Mouse (Mus musculus) cortical plate, adult 2 months (tissue): ENCODE data around the gene Casd1. TPM values are rescaled to one million over a fixed set of nuclear protein-coding genes. Genes with fewer than 3 reads are reported as not detected.

Experiments used
- H3K27ac ChIP-seq: fragments of 200-500 bp; 2 replicates; pipeline ENCODE4 v1.5.1; 2012; ENCODE audit warnings: low read length, control low read depth, inconsistent platforms; ENCODE audit not compliant: insufficient read depth
- H3K4me1 ChIP-seq: fragments of 200-500 bp; 2 replicates; pipeline ENCODE4 v1.6.1; 2011; ENCODE audit warnings: low read length; ENCODE audit not compliant: control insufficient read depth, insufficient read depth
- H3K4me3 ChIP-seq: fragments of 200-500 bp; 2 replicates; pipeline ENCODE4 v1.5.1; 2011; ENCODE audit warnings: mild to moderate bottlenecking, low read length, control low read depth; ENCODE audit not compliant: insufficient read depth
- CTCF ChIP-seq: fragments of 200-500 bp; IDR thresholded peaks from 2 replicates; pipeline ENCODE4 v1.5.1; 2011; ENCODE audit warnings: mild to moderate bottlenecking, control low read depth, low read length; ENCODE audit not compliant: insufficient read depth; ENCODE audit errors: extremely low read depth
- POLR2A ChIP-seq: fragments of 200-500 bp; IDR thresholded peaks from 2 replicates; pipeline ENCODE4 v1.6.1; 2011; ENCODE audit warnings: mild to moderate bottlenecking, low read length, control low read depth; ENCODE audit not compliant: insufficient read depth; ENCODE audit errors: extremely low read depth
- polyA plus RNA-seq: library from polyadenylated mRNA; depleted of rRNA; stranded (reverse); fragments of >200 nt; gene quantifications from 2 replicates; pipeline ENCODE4 v1.2.3, GENCODE M21; 2012

Gene Casd1
- polyA plus RNA-seq, 1 experiment, result 36.1 TPM

DNA sequence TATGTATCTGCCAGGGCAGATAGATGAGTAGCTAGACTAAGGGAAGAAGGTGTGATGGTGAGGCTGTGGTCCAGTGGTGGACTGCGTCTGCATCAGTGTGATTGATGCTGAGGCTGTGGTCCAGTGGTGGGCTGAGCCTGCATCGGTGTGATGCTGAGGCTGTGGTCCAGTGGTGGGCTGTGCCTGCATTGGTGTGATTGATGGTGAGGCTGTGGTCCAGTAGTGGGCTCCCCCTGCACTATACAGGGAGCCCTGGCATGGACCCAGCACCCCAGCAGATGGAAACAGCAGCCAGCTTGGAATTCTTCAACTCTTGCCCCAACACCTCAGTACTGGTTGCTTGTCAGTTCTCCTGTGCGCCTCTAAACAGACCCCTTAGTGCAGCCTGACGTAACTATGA is 5.8 kb downstream of the Casd1 start:
- no peak overlapping the region for H3K27ac ChIP-seq
- TF ChIP-seq CTCF, result no peak
- no peak for TF ChIP-seq POLR2A
- H3K4me3 ChIP-seq, result no peak overlapping the region
- H3K4me1 ChIP-seq, result no peaks in the 10 kb centered on the region

DNA sequence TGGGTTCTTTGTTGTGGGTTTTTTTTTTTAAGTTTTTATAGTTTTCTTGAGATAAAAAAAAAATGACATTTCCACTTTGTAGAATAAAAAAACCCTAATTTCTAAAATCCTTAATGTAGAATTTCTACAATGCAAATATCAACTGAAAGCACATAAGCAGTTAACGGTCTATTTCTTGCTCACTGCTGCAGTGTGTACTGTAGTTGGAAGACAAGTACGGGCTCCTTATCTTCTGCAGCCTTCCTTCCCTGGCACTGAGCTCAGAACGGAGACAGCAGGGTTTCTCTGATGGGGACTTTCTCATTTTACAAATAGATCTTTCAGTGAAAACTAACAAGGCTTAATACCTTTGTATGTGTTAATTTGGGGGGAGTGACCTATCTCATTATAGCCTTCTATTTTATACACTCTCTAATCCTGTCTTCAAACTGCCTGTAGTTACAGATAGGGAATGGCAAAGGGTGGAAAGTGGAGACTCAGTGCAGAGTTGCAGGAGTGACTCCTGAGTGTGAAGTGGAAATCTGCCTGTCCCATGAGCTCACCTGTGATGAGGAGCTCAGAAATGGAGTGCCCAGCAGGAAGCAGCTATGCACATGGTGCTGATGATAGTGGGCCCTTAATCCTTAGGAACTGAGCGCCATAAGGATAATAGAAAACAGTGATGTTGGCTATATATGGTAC is 9.7 kb downstream of the Casd1 start:
- TF ChIP-seq POLR2A, result no peak
- no peak for TF ChIP-seq CTCF
- Histone ChIP-seq H3K4me1 (no peaks in the 10 kb centered on the region), H3K4me3 (no peak overlapping the region), H3K27ac (no peak overlapping the region)

DNA sequence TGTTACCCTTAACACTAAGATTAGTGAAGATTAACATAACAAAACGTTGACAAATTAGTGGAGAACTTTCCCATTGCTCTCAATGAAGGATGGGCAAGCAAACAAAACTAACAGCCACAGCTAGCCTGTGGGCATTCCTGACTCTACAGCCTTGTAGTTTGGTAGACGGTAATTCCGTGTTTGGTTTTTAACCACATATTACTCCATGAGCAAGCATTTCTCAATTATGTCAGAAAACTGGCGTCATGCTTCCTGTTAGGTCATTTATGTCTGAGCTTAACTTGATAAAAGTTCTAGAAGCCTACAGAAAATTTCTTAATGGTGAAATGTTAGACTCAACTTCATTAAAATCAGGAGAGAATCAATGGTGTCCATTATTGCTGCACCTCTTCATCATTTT is 11.2 kb downstream of the Casd1 start:
- no peak for TF ChIP-seq POLR2A
- TF ChIP-seq CTCF, result no peak
- H3K4me1 ChIP-seq, result no peaks in the 10 kb centered on the region
- H3K27ac ChIP-seq, result no peak overlapping the region
- H3K4me3 ChIP-seq, result no peak overlapping the region

DNA sequence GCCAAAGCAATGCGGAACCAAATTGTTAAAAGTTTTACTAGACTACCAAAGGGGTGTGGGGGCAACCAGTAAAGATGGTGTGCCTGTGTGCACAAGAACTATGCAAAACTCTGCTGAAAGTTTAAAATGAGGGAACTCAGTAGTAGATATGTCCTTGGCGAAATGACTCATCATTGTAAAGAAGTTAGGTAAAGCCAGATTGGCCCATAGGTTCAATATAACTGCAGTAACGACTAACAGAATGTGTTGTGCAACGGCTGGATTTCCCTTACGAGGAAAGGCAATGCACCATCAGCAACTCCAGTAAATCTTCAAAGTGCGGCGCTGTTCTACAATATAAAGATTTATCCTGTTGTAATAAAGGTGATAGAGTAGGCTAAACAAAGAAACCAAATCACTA is 11.8 kb downstream of the Casd1 start:
- Histone ChIP-seq H3K4me1 (no peaks in the 10 kb centered on the region), H3K27ac (no peak overlapping the region), H3K4me3 (no peak overlapping the region)
- TF ChIP-seq POLR2A (no peak), CTCF (no peak)

DNA sequence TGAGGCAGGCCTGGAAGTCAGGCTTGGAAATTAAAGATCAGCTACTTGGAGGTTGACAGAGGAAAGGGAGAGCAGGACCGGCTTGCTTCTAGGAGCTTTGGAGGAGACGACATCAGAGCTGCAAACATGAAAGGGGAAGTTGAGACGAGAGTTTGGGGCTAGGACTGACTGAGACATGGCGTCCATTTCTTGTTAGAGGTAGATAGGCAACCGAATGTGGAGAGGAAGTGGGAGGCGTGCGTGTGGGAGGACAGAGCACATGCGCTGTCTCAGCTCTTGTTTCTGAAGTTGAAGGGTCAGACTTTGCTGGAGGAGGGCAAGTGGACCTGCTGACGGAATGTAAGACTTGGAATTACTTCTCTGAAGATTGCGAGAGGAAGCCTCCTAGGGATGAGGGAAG is 17.3 kb downstream of the Casd1 start:
- Histone ChIP-seq H3K4me1 (no peaks in the 10 kb centered on the region), H3K27ac (no peak overlapping the region), H3K4me3 (no peak overlapping the region)
- TF ChIP-seq POLR2A, result no peak

DNA sequence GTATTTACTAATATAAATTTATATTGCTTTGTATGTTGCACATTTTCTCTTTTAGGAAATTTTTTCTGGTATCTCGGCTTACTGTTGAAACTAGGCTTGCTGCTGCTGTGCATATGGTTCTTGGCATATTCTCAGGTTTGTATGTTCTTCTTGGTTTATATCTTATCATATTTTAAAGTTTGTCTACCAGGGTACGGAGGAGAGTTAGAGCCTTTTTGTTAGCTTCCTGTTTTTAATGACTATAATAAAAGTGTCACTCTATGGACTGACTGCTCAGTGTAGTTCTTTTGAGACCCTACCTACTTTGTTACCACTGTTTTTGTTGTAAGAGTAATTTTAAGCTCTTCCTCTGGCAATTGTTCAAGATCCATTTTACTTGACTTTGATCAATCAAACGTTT is 30.8 kb downstream of the Casd1 start:
- no peak for TF ChIP-seq POLR2A
- no peak for TF ChIP-seq CTCF
- no peaks in the 10 kb centered on the region for H3K4me1 ChIP-seq

DNA sequence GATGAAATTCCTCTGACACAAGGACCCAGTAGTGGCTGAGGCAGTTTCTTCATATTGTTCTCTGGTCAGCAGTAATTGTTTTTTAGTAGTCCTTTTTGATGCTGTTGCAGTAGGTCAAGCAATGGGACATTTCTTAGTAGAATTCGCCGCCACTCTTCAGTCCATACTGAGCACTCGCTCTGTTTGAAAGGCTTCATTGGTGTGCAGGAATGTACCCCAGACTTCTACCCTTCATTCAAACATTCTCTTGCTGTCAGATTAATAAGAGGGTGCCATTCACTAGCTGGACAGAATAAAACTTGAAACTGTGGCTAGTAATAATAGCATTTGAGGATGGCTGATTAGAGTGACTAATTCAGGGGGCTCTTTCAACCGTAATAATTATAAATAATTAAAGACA is 32.5 kb downstream of the Casd1 start:
- no peak for TF ChIP-seq CTCF
- no peak for TF ChIP-seq POLR2A
- H3K27ac ChIP-seq, result no peak overlapping the region
- no peaks in the 10 kb centered on the region for H3K4me1 ChIP-seq
- H3K4me3 ChIP-seq, result no peak overlapping the region

More for the DNA sequence above, 30.8 kb downstream of the Casd1 start:
- H3K27ac ChIP-seq, result no peak overlapping the region
- no peak overlapping the region for H3K4me3 ChIP-seq

DNA sequence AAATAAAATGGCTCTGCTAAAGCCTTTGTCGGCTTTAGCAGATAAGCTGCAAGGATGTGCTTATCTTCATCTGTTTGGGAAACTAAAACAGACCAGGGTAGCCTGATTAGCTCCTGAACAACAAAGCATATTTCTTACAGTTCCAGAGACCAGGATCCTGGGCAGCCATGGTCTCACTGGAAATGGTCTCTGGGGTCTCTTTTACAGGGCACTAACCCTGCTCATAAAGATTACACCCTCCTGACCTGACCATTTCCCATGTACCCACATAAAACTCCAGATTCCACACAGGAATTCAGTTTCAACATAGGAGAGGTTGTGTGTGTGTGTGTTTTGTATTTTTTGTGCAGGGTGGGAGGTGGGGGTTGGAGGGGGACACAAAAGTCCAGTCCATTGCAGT is 34.2 kb downstream of the Casd1 start:
- TF ChIP-seq CTCF (no peak), POLR2A (no peak)
- H3K4me3 ChIP-seq, result no peak overlapping the region
- no peak overlapping the region for H3K27ac ChIP-seq
- no peaks in the 10 kb centered on the region for H3K4me1 ChIP-seq

DNA sequence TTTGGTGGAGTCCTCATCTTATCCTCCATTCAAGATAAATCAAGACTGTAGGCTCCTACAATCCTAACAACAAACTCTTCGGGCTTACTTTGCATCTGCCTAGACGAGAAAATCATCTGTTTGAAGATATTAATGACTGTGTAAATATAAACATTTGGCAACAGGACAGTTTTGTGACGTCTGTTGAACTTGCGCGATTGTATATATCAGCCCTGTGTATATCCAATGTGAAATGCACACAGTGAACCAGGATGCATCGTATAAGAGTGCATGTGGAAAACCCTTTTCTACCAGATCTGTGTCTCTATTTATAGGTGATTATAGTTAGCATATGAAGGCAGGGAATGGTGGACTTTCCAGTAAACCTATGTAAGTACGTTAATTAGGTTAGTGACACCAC is 41.4 kb downstream of the Casd1 start:
- Histone ChIP-seq H3K4me3 (no peak overlapping the region), H3K27ac (no peak overlapping the region), H3K4me1 (no peaks in the 10 kb centered on the region)
- no peak for TF ChIP-seq CTCF
- no peak for TF ChIP-seq POLR2A

DNA sequence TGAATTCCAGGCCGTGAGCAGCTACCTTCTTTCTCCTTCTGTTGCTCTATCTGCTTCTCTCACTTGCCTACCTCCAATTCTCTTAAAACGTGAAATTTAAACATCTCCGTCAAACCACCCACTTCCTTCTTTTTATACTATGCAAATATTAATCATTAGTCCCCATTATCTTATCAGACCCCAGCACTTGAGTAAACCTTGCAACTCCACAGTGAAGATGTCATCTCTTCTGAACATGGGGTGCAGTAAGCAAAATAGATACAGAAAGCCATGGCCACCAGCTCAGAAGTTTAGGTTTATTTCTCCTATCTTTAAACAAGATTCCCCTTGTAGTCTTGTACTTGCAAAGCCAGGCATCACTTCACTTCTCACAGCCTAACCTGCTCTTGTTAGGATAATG is 46.7 kb downstream of the Casd1 start:
- no peaks in the 10 kb centered on the region for H3K4me1 ChIP-seq
- no peak overlapping the region for H3K27ac ChIP-seq
- H3K4me3 ChIP-seq, result no peak overlapping the region
- TF ChIP-seq CTCF (no peak), POLR2A (no peak)
